Mouse (Mus musculus) G1E (cell line): Measurements from ENCODE around the gene R3hcc1l. TPM values are rescaled to one million over a fixed set of nuclear protein-coding genes. Genes with fewer than 3 reads are reported as not detected.

Experiments
- ATAC-seq: 2 replicates; pipeline ENCODE4 v1.8.0; 2016; ENCODE audit warnings: mild to moderate bottlenecking; ENCODE audit not compliant: insufficient number of reproducible peaks, poor library complexity, low FRiP score, severe bottlenecking; ENCODE audit errors: extremely low read depth
- DNase-seq: peaks from one replicate; pipeline ENCODE4 v3.0.0; 2012; ENCODE audit warnings: low spot score
- H3K27me3 ChIP-seq: 2 replicates; pipeline ENCODE4 v1.6.1; 2012; ENCODE audit warnings: mild to moderate bottlenecking, low read length, inconsistent platforms; ENCODE audit not compliant: insufficient read depth
- H3K36me3 ChIP-seq: replicated peaks from 2 replicates; pipeline ENCODE3; 2012; ENCODE audit warnings: mild to moderate bottlenecking, inconsistent platforms
- H3K4me1 ChIP-seq: 2 replicates; pipeline ENCODE4 v1.6.1; 2012; ENCODE audit warnings: low read depth, low read length, inconsistent platforms, mixed read lengths; ENCODE audit not compliant: insufficient read depth
- H3K4me3 ChIP-seq: 2 replicates; pipeline ENCODE4 v1.5.1; 2012; ENCODE audit warnings: low read depth, mild to moderate bottlenecking, inconsistent platforms, low read length, moderate library complexity, mixed read lengths
- H3K9me3 ChIP-seq: replicated peaks from 2 replicates; pipeline ENCODE4 v1.6.1; 2012; ENCODE audit warnings: inconsistent platforms
- CTCF ChIP-seq: IDR thresholded peaks from 2 replicates; pipeline ENCODE4 v1.5.1; 2012; ENCODE audit warnings: low read depth, low read length, inconsistent platforms, mixed read lengths
- GATA1 ChIP-seq: IDR thresholded peaks from 2 replicates; pipeline ENCODE4 v1.6.1; 2012; ENCODE audit warnings: borderline replicate concordance, low read length, inconsistent platforms, mixed read lengths
- GATA2 ChIP-seq: IDR thresholded peaks from 2 replicates; pipeline ENCODE4 v1.6.1; 2012; ENCODE audit warnings: low read depth, low read length, inconsistent platforms, borderline replicate concordance
- POLR2AphosphoS5 ChIP-seq: IDR thresholded peaks from 2 replicates; pipeline ENCODE4 v1.6.1; 2012; ENCODE audit warnings: low read depth, low read length, inconsistent platforms; ENCODE audit not compliant: insufficient replicate concordance
- TAL1 ChIP-seq: conservative IDR thresholded peaks from 2 replicates; pipeline ENCODE4 v1.6.1; 2012; ENCODE audit warnings: low read depth, low read length, inconsistent platforms, mixed read lengths
- polyA plus RNA-seq: library from polyadenylated mRNA; stranded (reverse); fragments of >175 nt; gene quantifications from 2 replicates; pipeline ENCODE4 v1.2.3, GENCODE M21; 2012
- total RNA-seq, 2 experiments: library from RNA; stranded (forward) in 1 of 2; stranded (reverse) in 1 of 2; fragments of 200-1000 nt in 1 of 2; fragments of >200 nt in 1 of 2; fragmentation: Nextera tagmentation in 1 of 2; gene quantifications; 2 replicates each; pipeline ENCODE4 v1.2.3; 2014 to 2017

The R3hcc1l gene
- total and polyA plus RNA-seq, 3 experiments = 1.3 to 46.5 (median 32.3) TPM

DNA sequence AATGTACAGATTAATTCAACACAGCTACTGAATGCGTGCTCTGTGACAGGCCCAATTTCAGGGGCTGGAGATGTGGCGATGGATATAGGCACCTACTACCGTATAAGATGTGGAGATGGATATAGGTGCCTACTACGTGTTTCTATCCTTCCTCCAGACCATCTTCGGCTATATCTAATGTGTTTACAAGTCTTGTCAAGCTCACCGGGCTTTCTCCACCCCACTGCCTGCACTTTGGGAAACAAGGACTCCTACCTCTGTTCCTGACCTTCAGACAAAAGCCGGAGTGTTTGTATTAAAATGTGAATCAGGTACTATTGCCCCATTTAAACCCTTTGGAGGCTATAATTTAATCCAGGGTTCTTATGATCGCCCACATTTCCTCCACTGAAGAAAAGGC is 2.4 kb upstream of the R3hcc1l start:
- peaks cover 19% of the 10 kb centered on the region for H3K4me1 ChIP-seq
- peaks cover 17% of the 10 kb centered on the region for H3K27me3 ChIP-seq
- no peak for ATAC-seq
- no peak overlapping the region for H3K4me3 ChIP-seq
- TF ChIP-seq GATA1 = no peak
- peaks cover 4% of the 10 kb centered on the region for H3K36me3 ChIP-seq
- no peaks in the 10 kb centered on the region for H3K9me3 ChIP-seq
- no peak for DNase-seq

DNA sequence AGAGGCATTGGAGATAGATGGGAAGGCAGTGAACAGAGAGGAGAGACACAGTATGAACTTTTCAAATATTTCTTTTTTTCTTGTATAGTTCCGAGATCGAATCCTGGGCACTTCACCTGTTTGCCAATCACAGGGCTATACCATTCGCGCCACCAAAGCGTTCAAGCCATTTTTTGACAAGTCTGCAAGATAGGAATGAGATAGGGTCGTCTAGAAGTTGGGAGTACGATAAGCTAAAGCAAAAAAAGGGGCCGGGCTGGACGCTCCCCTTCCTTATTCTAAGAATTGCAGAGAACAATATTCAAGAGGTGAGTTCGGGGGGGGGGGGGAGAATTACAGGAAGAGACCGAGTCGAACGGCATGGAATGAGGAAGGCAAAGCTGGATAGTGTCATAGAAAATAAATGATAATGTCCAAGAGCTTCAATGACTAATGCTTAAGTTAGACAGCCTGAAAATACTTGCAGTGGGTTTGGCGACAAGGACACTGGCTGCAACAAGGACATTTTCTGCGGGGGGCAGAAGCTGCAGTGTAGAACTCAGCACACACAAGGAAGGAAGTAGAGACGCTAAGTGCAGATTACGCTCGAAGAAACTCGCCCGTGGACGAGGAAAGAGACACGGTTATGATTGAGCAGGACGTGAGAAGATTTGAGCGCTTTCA is 471 bp upstream of the R3hcc1l start:
- DNase-seq = peak; percentile 2
- TF ChIP-seq POLR2AphosphoS5 (no peak), TAL1 (no peak), GATA2 (no peak), CTCF (no peak), GATA1 (no peak)
- H3K27me3 ChIP-seq = peaks cover 12% of the 10 kb centered on the region
- H3K36me3 ChIP-seq = peaks cover 8% of the 10 kb centered on the region
- no peaks in the 10 kb centered on the region for H3K9me3 ChIP-seq
- H3K4me1 ChIP-seq = peaks cover 28% of the 10 kb centered on the region
- H3K4me3 ChIP-seq = peak overlapping the region; percentile 81
- ATAC-seq = no peak

DNA sequence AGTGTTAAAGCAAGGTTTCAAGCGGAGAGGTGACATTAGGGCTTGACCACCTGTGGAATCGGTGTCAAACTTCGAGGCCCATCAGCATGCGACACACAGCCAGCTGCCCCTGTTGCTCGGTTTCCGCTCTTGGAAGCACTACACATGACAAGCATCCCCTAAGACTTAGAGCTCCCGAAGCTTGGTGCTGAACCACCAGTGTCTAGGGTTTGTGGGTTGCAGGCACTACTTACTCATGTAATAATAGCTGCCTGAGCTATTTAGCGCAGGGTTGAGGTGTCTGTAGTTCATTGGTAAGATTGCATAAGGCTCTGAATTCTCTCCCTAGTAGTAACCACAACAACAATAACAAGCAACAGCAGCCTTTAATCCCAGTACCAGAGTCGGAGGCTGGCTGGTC is 1.2 kb downstream of the R3hcc1l start:
- Histone ChIP-seq H3K9me3 (no peaks in the 10 kb centered on the region), H3K4me1 (peaks cover 36% of the 10 kb centered on the region), H3K27me3 (peaks cover 7% of the 10 kb centered on the region), H3K36me3 (peaks cover 11% of the 10 kb centered on the region), H3K4me3 (peak overlapping the region; percentile 81; the same call in 1 of the 2 replicates)
- no peak for ATAC-seq
- peak; percentile 7 for DNase-seq
- TF ChIP-seq GATA2 (no peak), CTCF (no peak), GATA1 (no peak), TAL1 (no peak), POLR2AphosphoS5 (no peak)

- ATAC-seq = no peak
- TF ChIP-seq TAL1 (no peak), GATA1 (no peak), CTCF (no peak), GATA2 (no peak), POLR2AphosphoS5 (no peak)
- no peak overlapping the region for H3K4me3 ChIP-seq
- no peaks in the 10 kb centered on the region for H3K9me3 ChIP-seq
- no peaks in the 10 kb centered on the region for H3K27me3 ChIP-seq
- DNase-seq = no peak
- H3K4me1 ChIP-seq = peaks cover 34% of the 10 kb centered on the region
- peaks cover 15% of the 10 kb centered on the region for H3K36me3 ChIP-seq
Observed at GRCm38 (mm10) chr19:42524703-42525102, 6.1 kb downstream of the R3hcc1l start.

DNA sequence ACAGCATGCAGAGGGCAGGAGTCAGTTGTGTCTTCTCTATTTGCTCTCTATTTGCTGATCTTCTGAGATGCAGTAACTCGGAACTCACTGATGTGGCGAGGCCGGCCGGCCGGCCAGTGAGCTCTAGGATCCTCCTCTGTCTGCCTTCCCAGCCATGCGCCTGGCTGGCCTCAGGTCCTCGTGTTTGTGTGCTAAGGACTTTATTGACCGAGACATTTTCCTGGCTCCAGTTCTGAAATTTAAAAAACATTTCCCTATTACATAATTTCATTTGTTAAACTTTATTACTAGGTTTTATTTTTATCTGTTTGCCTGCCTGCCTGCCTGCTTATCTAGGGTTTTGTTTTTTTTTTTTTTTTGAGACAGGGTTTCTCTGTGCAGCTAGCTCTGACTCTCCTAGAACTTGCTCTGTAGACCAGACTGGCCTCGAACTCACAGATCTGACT is 11.5 kb downstream of the R3hcc1l start:
- TF ChIP-seq TAL1 (no peak), POLR2AphosphoS5 (no peak), GATA2 (no peak), GATA1 (no peak), CTCF (no peak)
- Histone ChIP-seq H3K27me3 (no peaks in the 10 kb centered on the region), H3K4me3 (peak overlapping the region; percentile 46; the same call in 1 of the 2 replicates), H3K9me3 (no peaks in the 10 kb centered on the region), H3K4me1 (peaks cover 36% of the 10 kb centered on the region), H3K36me3 (peaks cover 6% of the 10 kb centered on the region)
- no peak for DNase-seq
- ATAC-seq = no peak; the same call in 1 of the 2 replicates

DNA sequence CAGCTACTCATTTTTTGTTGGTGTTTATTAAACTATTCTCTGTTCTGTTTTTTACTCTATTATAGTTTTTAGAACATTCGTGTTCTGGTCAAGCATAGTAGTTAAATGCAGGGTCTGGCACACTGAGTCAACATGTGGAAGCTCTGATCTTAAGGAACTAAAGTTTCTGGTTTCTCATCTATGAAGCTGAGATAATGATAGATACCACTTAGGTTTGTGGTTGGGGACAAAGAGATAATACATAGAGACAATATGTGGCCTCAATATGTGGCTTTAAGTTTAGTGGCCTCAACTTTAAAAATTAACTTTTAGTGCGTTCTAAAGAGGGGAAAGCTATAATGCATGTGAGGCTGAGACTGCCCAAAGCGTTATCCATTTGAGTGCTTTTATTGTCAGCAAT is 15.9 kb downstream of the R3hcc1l start:
- Histone ChIP-seq H3K36me3 (peaks cover 15% of the 10 kb centered on the region), H3K4me3 (no peak overlapping the region), H3K27me3 (no peaks in the 10 kb centered on the region), H3K4me1 (peaks cover 32% of the 10 kb centered on the region), H3K9me3 (no peaks in the 10 kb centered on the region)
- ATAC-seq = no peak
- no peak for TF ChIP-seq GATA2
- no peak for TF ChIP-seq GATA1
- TF ChIP-seq POLR2AphosphoS5 = no peak
- no peak for TF ChIP-seq CTCF
- TF ChIP-seq TAL1 = no peak
- no peak for DNase-seq

- peaks cover 27% of the 10 kb centered on the region for H3K4me1 ChIP-seq
- DNase-seq (no peak), ATAC-seq (no peak)
- TF ChIP-seq GATA2 (no peak), TAL1 (no peak), POLR2AphosphoS5 (no peak), CTCF (no peak; the same call in 1 of the 2 replicates), GATA1 (no peak)
- no peaks in the 10 kb centered on the region for H3K9me3 ChIP-seq
- H3K27me3 ChIP-seq = no peaks in the 10 kb centered on the region
- H3K4me3 ChIP-seq = no peak overlapping the region
- H3K36me3 ChIP-seq = peaks cover 22% of the 10 kb centered on the region
Observed at GRCm38 (mm10) chr19:42537600-42537999, 19.0 kb downstream of the R3hcc1l start.
